Mouse (Mus musculus): ENCODE results near the gene Nfxl1. TPM values are rescaled to one million over a fixed set of nuclear protein-coding genes. Genes with fewer than 3 reads are reported as not detected.
A peak's percentile ranks its signal among the peaks of the same experiment; 100 is the strongest.
"Not testable (repeated sequence)": the region's sequence is repeated elsewhere in the genome, so short reads cannot be mapped to it uniquely, and the experiment has no call there.

Nfxl1 gene
- polyA plus RNA-seq (2014; fragmentation: Nextera tagmentation; extraction: Ambion mirVana), result 27.3 and 27.4 TPM in 2 replicates

GRCm38 (mm10) chr5:72559544-72560049, at the start of gene Nfxl1:
TSS of gene Nfxl1 (minus strand) at chr5:72559684.
- ATAC-seq (ENCODE audit: low FRiP score), result peak; percentile 96
- Histone ChIP-seq H3K9ac (ENCODE audit: low read length) (peak within 1 kb of the TSS; percentile 92), H3K9me3 (ENCODE audit: control insufficient read depth, low read length) (no peaks in the 10 kb centered on the region), H3K27ac (ENCODE audit: low read depth, low read length) (peak within 1 kb of the TSS; percentile 54), H3K27me3 (ENCODE audit: control insufficient read depth, insufficient read depth, low read length) (no peaks in the 10 kb centered on the region), H3K4me2 (peak within 1 kb of the TSS; percentile 87), H3K4me1 (ENCODE audit: control insufficient read depth, insufficient read depth, low read length) (peaks cover 7% of the 10 kb centered on the region), H3K4me3 (ENCODE audit: low read depth, low read length) (peak within 1 kb of the TSS; percentile 84), H3K36me3 (ENCODE audit: control insufficient read depth, insufficient read depth, low read length) (no peaks in the 10 kb centered on the region)
- DNase-seq (ENCODE audit: low spot score, missing footprints), result peak; percentile 100
- under 1% methylated on average over 42 of the region's 42 CpGs for WGBS

GRCm38 (mm10) chr5:72603138-72603537, 43.7 kb upstream of the Nfxl1 start:
- Histone ChIP-seq H3K9ac (ENCODE audit: low read length) (no peak overlapping the region), H3K27ac (ENCODE audit: low read depth, low read length) (no peak overlapping the region), H3K27me3 (ENCODE audit: control insufficient read depth, insufficient read depth, low read length) (no peaks in the 10 kb centered on the region), H3K36me3 (ENCODE audit: control insufficient read depth, insufficient read depth, low read length) (no peaks in the 10 kb centered on the region), H3K4me2 (no peak overlapping the region), H3K4me1 (ENCODE audit: control insufficient read depth, insufficient read depth, low read length) (no peaks in the 10 kb centered on the region), H3K9me3 (ENCODE audit: control insufficient read depth, low read length) (no peaks in the 10 kb centered on the region), H3K4me3 (ENCODE audit: low read depth, low read length) (no peak overlapping the region)
- DNase-seq (ENCODE audit: low spot score, missing footprints) (no peak), ATAC-seq (ENCODE audit: low FRiP score) (no peak)
- 90% methylated on average over 4 of the region's 4 CpGs for WGBS

- no peak overlapping the region for H3K9ac ChIP-seq (ENCODE audit: low read length)
- H3K4me3 ChIP-seq (ENCODE audit: low read depth, low read length), result no peak overlapping the region
- 13% methylated on average over 5 of the region's 5 CpGs for WGBS
- H3K4me2 ChIP-seq, result no peak overlapping the region
- H3K27me3 ChIP-seq (ENCODE audit: control insufficient read depth, insufficient read depth, low read length), result no peaks in the 10 kb centered on the region
- H3K27ac ChIP-seq (ENCODE audit: low read depth, low read length), result no peak overlapping the region
- ATAC-seq (ENCODE audit: low FRiP score) (peak; percentile 65), DNase-seq (ENCODE audit: low spot score, missing footprints) (no peak)
- H3K36me3 ChIP-seq (ENCODE audit: control insufficient read depth, insufficient read depth, low read length), result no peaks in the 10 kb centered on the region
- no peaks in the 10 kb centered on the region for H3K4me1 ChIP-seq (ENCODE audit: control insufficient read depth, insufficient read depth, low read length)
- no peaks in the 10 kb centered on the region for H3K9me3 ChIP-seq (ENCODE audit: control insufficient read depth, low read length)
Measured at GRCm38 (mm10) chr5:72601006-72601405, 41.5 kb upstream of the Nfxl1 start.

GRCm38 (mm10) chr5:72587192-72587681, 27.8 kb upstream of the Nfxl1 start, which contains the start of gene Gm5868:
TSS of gene Gm5868 (minus strand) at chr5:72587551.
- no peak within 1 kb of the TSS for H3K27ac ChIP-seq (ENCODE audit: low read depth, low read length)

GRCm38 (mm10) chr5:72586667-72587191, 27.2 kb upstream of the Nfxl1 start:
- ATAC-seq (ENCODE audit: low FRiP score), result peak; percentile 43; the same call in 1 of the 2 replicates
- H3K4me1 ChIP-seq (ENCODE audit: control insufficient read depth, insufficient read depth, low read length); H3K36me3 ChIP-seq (ENCODE audit: control insufficient read depth, insufficient read depth, low read length); H3K27me3 ChIP-seq (ENCODE audit: control insufficient read depth, insufficient read depth, low read length); H3K9me3 ChIP-seq (ENCODE audit: control insufficient read depth, low read length); H3K27ac ChIP-seq (ENCODE audit: low read depth, low read length): not testable (repeated sequence)
- H3K4me3 ChIP-seq (ENCODE audit: low read depth, low read length), result peak overlapping the region; percentile 33
- H3K9ac ChIP-seq (ENCODE audit: low read length), result peak overlapping the region; percentile 20; the same call in 1 of the 2 replicates
- WGBS, result 50% methylated on average over 25 of the region's 25 CpGs
- peak; percentile 90 for DNase-seq (ENCODE audit: low spot score, missing footprints)
- peak overlapping the region; percentile 57 for H3K4me2 ChIP-seq

More at GRCm38 (mm10) chr5:72587192-72587681, 27.8 kb upstream of the Nfxl1 start, which contains the start of gene Gm5868:
- DNase-seq (ENCODE audit: low spot score, missing footprints), result peak; percentile 90
- Histone ChIP-seq H3K27me3 (ENCODE audit: control insufficient read depth, insufficient read depth, low read length) (no peaks in the 10 kb centered on the region), H3K9me3 (ENCODE audit: control insufficient read depth, low read length) (no peaks in the 10 kb centered on the region), H3K4me3 (ENCODE audit: low read depth, low read length) (peak within 1 kb of the TSS; percentile 33), H3K9ac (ENCODE audit: low read length) (peak within 1 kb of the TSS; percentile 20; the same call in 1 of the 2 replicates), H3K4me1 (ENCODE audit: control insufficient read depth, insufficient read depth, low read length) (no peaks in the 10 kb centered on the region; the same call in 1 of the 2 replicates), H3K36me3 (ENCODE audit: control insufficient read depth, insufficient read depth, low read length) (no peaks in the 10 kb centered on the region), H3K4me2 (peak within 1 kb of the TSS; percentile 57)
- peak; percentile 86 for ATAC-seq (ENCODE audit: low FRiP score)
- 3% methylated on average over 37 of the region's 38 CpGs for WGBS

GRCm38 (mm10) chr5:72586122-72586521, 26.6 kb upstream of the Nfxl1 start:
- not testable (repeated sequence) for H3K36me3 ChIP-seq (ENCODE audit: control insufficient read depth, insufficient read depth, low read length); H3K4me1 ChIP-seq (ENCODE audit: control insufficient read depth, insufficient read depth, low read length); H3K9me3 ChIP-seq (ENCODE audit: control insufficient read depth, low read length); H3K4me3 ChIP-seq (ENCODE audit: low read depth, low read length); H3K4me2 ChIP-seq; DNase-seq (ENCODE audit: low spot score, missing footprints); H3K9ac ChIP-seq (ENCODE audit: low read length); H3K27me3 ChIP-seq (ENCODE audit: control insufficient read depth, insufficient read depth, low read length); ATAC-seq (ENCODE audit: low FRiP score); H3K27ac ChIP-seq (ENCODE audit: low read depth, low read length)
- WGBS, result 41% methylated on average over 7 of the region's 7 CpGs

GRCm38 (mm10) chr5:72580970-72581332, 21.5 kb upstream of the Nfxl1 start, which contains the start of gene Zar1:
TSS of gene Zar1 (minus strand) at chr5:72581254.
- not testable (repeated sequence) for H3K9me3 ChIP-seq (ENCODE audit: control insufficient read depth, low read length); H3K27ac ChIP-seq (ENCODE audit: low read depth, low read length); H3K4me1 ChIP-seq (ENCODE audit: control insufficient read depth, insufficient read depth, low read length); H3K27me3 ChIP-seq (ENCODE audit: control insufficient read depth, insufficient read depth, low read length); H3K36me3 ChIP-seq (ENCODE audit: control insufficient read depth, insufficient read depth, low read length)
- WGBS, result 9% methylated on average over 14 of the region's 21 CpGs
- peak within 1 kb of the TSS; percentile 61 for H3K9ac ChIP-seq (ENCODE audit: low read length)
- DNase-seq (ENCODE audit: low spot score, missing footprints) (peak; percentile 89), ATAC-seq (ENCODE audit: low FRiP score) (peak; percentile 65)
- H3K4me3 ChIP-seq (ENCODE audit: low read depth, low read length), result peak within 1 kb of the TSS; percentile 37
- peak within 1 kb of the TSS; percentile 64 for H3K4me2 ChIP-seq

- not testable (repeated sequence) for H3K9me3 ChIP-seq (ENCODE audit: control insufficient read depth, low read length); H3K36me3 ChIP-seq (ENCODE audit: control insufficient read depth, insufficient read depth, low read length); H3K4me1 ChIP-seq (ENCODE audit: control insufficient read depth, insufficient read depth, low read length); H3K27me3 ChIP-seq (ENCODE audit: control insufficient read depth, insufficient read depth, low read length); H3K27ac ChIP-seq (ENCODE audit: low read depth, low read length)
- WGBS, result 6% methylated on average over 52 of the region's 73 CpGs
- Histone ChIP-seq H3K4me2 (peak overlapping the region; percentile 64), H3K9ac (ENCODE audit: low read length) (peak overlapping the region; percentile 61), H3K4me3 (ENCODE audit: low read depth, low read length) (peak overlapping the region; percentile 37)
- peak; percentile 94 for DNase-seq (ENCODE audit: low spot score, missing footprints)
- peak; percentile 84 for ATAC-seq (ENCODE audit: low FRiP score)
Measured at GRCm38 (mm10) chr5:72580088-72580969, 20.8 kb upstream of the Nfxl1 start.

GRCm38 (mm10) chr5:72579599-72579998, 20.1 kb upstream of the Nfxl1 start:
- not testable (repeated sequence) for H3K4me2 ChIP-seq; H3K36me3 ChIP-seq (ENCODE audit: control insufficient read depth, insufficient read depth, low read length); H3K9ac ChIP-seq (ENCODE audit: low read length); H3K27ac ChIP-seq (ENCODE audit: low read depth, low read length); H3K27me3 ChIP-seq (ENCODE audit: control insufficient read depth, insufficient read depth, low read length); H3K4me1 ChIP-seq (ENCODE audit: control insufficient read depth, insufficient read depth, low read length); H3K9me3 ChIP-seq (ENCODE audit: control insufficient read depth, low read length); H3K4me3 ChIP-seq (ENCODE audit: low read depth, low read length)
- peak; percentile 45; the same call in 1 of the 2 replicates for ATAC-seq (ENCODE audit: low FRiP score)
- 59% methylated on average over 10 of the region's 10 CpGs for WGBS
- peak; percentile 88 for DNase-seq (ENCODE audit: low spot score, missing footprints)

All from midbrain, embryonic 11.5 days (tissue).